Mouse (Mus musculus) forebrain, embryonic 15.5 days (tissue): ENCODE results near the gene Col19a1. TPM values are rescaled to one million over a fixed set of nuclear protein-coding genes. Genes with fewer than 3 reads are reported as not detected.

ENCODE experiments used
- ATAC-seq: fragments of 200-750 bp; cut with Nextera tagmentation; replicated peaks from 2 replicates; pipeline ENCODE4 v1.8.0; 2017; ENCODE audit warnings: mild to moderate bottlenecking, moderate TSS enrichment, moderate library complexity
- H3K27ac ChIP-seq: fragments of 300-500 bp; sonication (generic); replicated peaks from 2 replicates; pipeline ENCODE4 v1.5.1; 2015; ENCODE audit warnings: mild to moderate bottlenecking, inconsistent platforms
- H3K27me3 ChIP-seq: fragments of 300-500 bp; sonication (generic); 2 replicates; pipeline ENCODE4 v1.6.1; 2015; ENCODE audit warnings: inconsistent platforms
- H3K36me3 ChIP-seq: fragments of 300-500 bp; sonication (generic); 2 replicates; pipeline ENCODE4 v1.6.1; 2015; ENCODE audit warnings: mild to moderate bottlenecking, inconsistent platforms
- H3K4me1 ChIP-seq: fragments of 300-500 bp; sonication (generic); 2 replicates; pipeline ENCODE4 v1.6.1; 2015; ENCODE audit warnings: inconsistent platforms
- H3K4me2 ChIP-seq: fragments of 300-500 bp; sonication (generic); replicated peaks from 2 replicates; pipeline ENCODE4 v1.6.1; 2015; ENCODE audit warnings: mild to moderate bottlenecking, inconsistent platforms
- H3K4me3 ChIP-seq: fragments of 300-500 bp; sonication (generic); 2 replicates; pipeline ENCODE4 v1.5.1; 2015; ENCODE audit warnings: mild to moderate bottlenecking, inconsistent platforms
- H3K9ac ChIP-seq: fragments of 300-500 bp; sonication (generic); replicated peaks from 2 replicates; pipeline ENCODE4 v1.6.1; 2015; ENCODE audit warnings: mild to moderate bottlenecking, inconsistent platforms
- H3K9me3 ChIP-seq: fragments of 300-500 bp; sonication (generic); 2 replicates; pipeline ENCODE4 v1.6.1; 2016; ENCODE audit warnings: inconsistent platforms
- WGBS: fragments of 180-500 bp; shearing (Covaris S2); methylation state at CpG from one replicate; pipeline ENCODE4 v1.1.7; 2015; ENCODE audit warnings: mixed read lengths; 5-methylcytosine and 5-hydroxymethylcytosine counted together
- polyA plus RNA-seq: library from polyadenylated mRNA; unstranded; fragments of >200 nt; fragmentation: Nextera tagmentation; extraction: Ambion mirVana; gene quantifications from 2 replicates; pipeline ENCODE4 v1.2.1, GENCODE M21; 2015

The Col19a1 gene
- polyA plus RNA-seq, 1 experiment from 2014 or later, result 2.0 TPM

- WGBS, result 91% methylated on average over 1 of the region's 1 CpGs
- H3K36me3 ChIP-seq, result no peaks in the 10 kb centered on the region
- no peak overlapping the region for H3K9ac ChIP-seq
- H3K4me1 ChIP-seq, result no peaks in the 10 kb centered on the region
- no peaks in the 10 kb centered on the region for H3K27me3 ChIP-seq
- H3K4me2 ChIP-seq, result no peak overlapping the region
- no peak overlapping the region for H3K4me3 ChIP-seq
- H3K9me3 ChIP-seq, result no peaks in the 10 kb centered on the region
- no peak overlapping the region for H3K27ac ChIP-seq
- no peak for ATAC-seq
Measured at GRCm38 (mm10) chr1:24547574-24547973, 39.7 kb downstream of the Col19a1 start.

DNA sequence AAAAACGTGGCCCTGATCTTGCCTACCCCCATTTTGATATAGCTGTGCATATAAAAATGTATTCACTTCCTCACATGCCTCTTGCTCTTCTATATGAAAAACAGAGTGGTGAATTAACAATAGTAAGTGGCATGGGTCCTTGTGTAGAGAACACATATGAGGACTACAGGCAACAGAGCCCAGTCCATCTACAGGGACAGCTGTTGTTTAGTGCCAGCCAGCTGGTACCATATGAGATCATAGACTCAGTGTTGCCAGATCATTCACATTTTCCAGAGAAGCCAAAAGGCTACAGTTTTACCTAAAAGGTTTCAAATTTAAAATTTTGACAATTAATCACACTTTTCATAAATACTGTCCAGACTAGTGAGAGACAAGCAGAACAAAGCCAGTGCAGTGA is 47.4 kb downstream of the Col19a1 start:
- H3K4me1 ChIP-seq, result no peaks in the 10 kb centered on the region
- no peaks in the 10 kb centered on the region for H3K36me3 ChIP-seq
- no peak overlapping the region for H3K9ac ChIP-seq
- no peaks in the 10 kb centered on the region for H3K27me3 ChIP-seq
- 78% methylated on average over 1 of the region's 1 CpGs for WGBS
- ATAC-seq, result peak; percentile 87
- H3K4me3 ChIP-seq, result no peak overlapping the region
- no peak overlapping the region for H3K4me2 ChIP-seq
- H3K9me3 ChIP-seq, result no peaks in the 10 kb centered on the region
- no peak overlapping the region for H3K27ac ChIP-seq

- no peak for ATAC-seq
- WGBS, result 91% methylated on average over 2 of the region's 2 CpGs
- no peaks in the 10 kb centered on the region for H3K4me1 ChIP-seq
- no peak overlapping the region for H3K4me3 ChIP-seq
- H3K9ac ChIP-seq, result no peak overlapping the region
- no peak overlapping the region for H3K4me2 ChIP-seq
- H3K27ac ChIP-seq, result no peak overlapping the region
- H3K27me3 ChIP-seq, result no peaks in the 10 kb centered on the region
- H3K9me3 ChIP-seq, result no peaks in the 10 kb centered on the region
- no peaks in the 10 kb centered on the region for H3K36me3 ChIP-seq
Measured at GRCm38 (mm10) chr1:24527194-24527593, 60.1 kb downstream of the Col19a1 start.

GRCm38 (mm10) chr1:24517462-24517861 is 69.8 kb downstream of the Col19a1 start:
- no peak overlapping the region for H3K9ac ChIP-seq

GRCm38 (mm10) chr1:24515341-24515740 is 71.9 kb downstream of the Col19a1 start:
- Histone ChIP-seq H3K9me3 (no peaks in the 10 kb centered on the region), H3K27me3 (no peaks in the 10 kb centered on the region), H3K27ac (no peak overlapping the region), H3K36me3 (no peaks in the 10 kb centered on the region), H3K4me2 (no peak overlapping the region), H3K4me1 (no peaks in the 10 kb centered on the region), H3K4me3 (no peak overlapping the region), H3K9ac (no peak overlapping the region)
- WGBS, result 67% methylated on average over 5 of the region's 5 CpGs
- peak; percentile 83 for ATAC-seq

More at GRCm38 (mm10) chr1:24517462-24517861, 69.8 kb downstream of the Col19a1 start:
- H3K36me3 ChIP-seq, result no peaks in the 10 kb centered on the region
- no peak for ATAC-seq
- H3K9me3 ChIP-seq, result no peaks in the 10 kb centered on the region
- no peak overlapping the region for H3K27ac ChIP-seq
- H3K4me2 ChIP-seq, result no peak overlapping the region
- H3K4me1 ChIP-seq, result no peaks in the 10 kb centered on the region
- no peak overlapping the region for H3K4me3 ChIP-seq
- WGBS, result 74% methylated on average over 4 of the region's 4 CpGs
- no peaks in the 10 kb centered on the region for H3K27me3 ChIP-seq

DNA sequence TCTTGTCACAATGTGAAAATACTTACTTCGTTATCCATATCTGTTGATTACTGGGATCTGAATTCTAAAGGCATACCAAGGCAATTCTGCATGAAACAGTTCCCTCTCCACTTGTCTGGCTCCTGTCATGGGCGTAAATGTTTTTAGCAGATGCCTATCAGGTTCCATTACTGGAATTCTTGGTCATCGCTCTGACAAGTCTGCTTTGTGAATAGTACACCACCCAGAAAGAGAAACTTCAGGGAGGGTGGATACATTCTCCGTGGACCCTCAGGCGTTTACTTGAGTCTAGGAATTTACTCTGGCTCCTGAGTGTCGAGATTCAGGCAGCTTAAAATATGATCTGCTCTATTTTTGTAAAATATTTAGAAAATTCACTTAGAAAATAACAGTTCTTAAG is 75.7 kb downstream of the Col19a1 start:
- H3K9ac ChIP-seq, result no peak overlapping the region
- 86% methylated on average over 6 of the region's 6 CpGs for WGBS
- H3K27me3 ChIP-seq, result no peaks in the 10 kb centered on the region
- H3K4me1 ChIP-seq, result no peaks in the 10 kb centered on the region
- no peak overlapping the region for H3K4me3 ChIP-seq
- ATAC-seq, result no peak
- H3K36me3 ChIP-seq, result no peaks in the 10 kb centered on the region
- no peak overlapping the region for H3K4me2 ChIP-seq
- no peaks in the 10 kb centered on the region for H3K9me3 ChIP-seq
- no peak overlapping the region for H3K27ac ChIP-seq

- no peaks in the 10 kb centered on the region for H3K4me1 ChIP-seq
- no peak overlapping the region for H3K27ac ChIP-seq
- H3K9ac ChIP-seq, result no peak overlapping the region
- no peaks in the 10 kb centered on the region for H3K27me3 ChIP-seq
- no peak overlapping the region for H3K4me2 ChIP-seq
- no peaks in the 10 kb centered on the region for H3K9me3 ChIP-seq
- ATAC-seq, result peak; percentile 70
- H3K4me3 ChIP-seq, result no peak overlapping the region
- WGBS, result 69% methylated on average over 4 of the region's 4 CpGs
- H3K36me3 ChIP-seq, result no peaks in the 10 kb centered on the region
Measured at GRCm38 (mm10) chr1:24495400-24495799, 91.9 kb downstream of the Col19a1 start.

DNA sequence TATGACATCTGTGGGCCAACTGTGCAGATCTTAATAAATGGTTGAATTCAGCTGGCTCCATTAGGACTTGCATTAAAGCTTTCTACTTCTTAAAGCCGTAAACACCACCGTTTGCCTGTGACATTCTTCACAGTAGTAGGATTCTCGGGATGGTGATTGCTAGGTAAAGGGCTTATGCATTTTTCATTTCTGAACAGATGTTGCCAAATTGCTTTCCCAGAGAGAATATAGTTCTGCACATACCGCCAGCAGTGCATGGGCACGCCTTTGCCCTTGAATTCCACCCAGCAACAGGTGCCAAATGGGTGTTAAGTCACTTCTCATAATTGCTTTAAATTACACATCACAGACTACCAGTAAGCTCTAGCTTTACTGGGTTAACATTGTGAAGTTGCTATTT is 103.1 kb downstream of the Col19a1 start:
- 77% methylated on average over 5 of the region's 5 CpGs for WGBS

GRCm38 (mm10) chr1:24471096-24471710 is 116.1 kb downstream of the Col19a1 start:
- no peak overlapping the region for H3K4me3 ChIP-seq
- H3K4me2 ChIP-seq, result no peak overlapping the region
- no peak overlapping the region for H3K27ac ChIP-seq
- no peaks in the 10 kb centered on the region for H3K9me3 ChIP-seq
- H3K4me1 ChIP-seq, result no peaks in the 10 kb centered on the region
- no peak for ATAC-seq
- H3K9ac ChIP-seq, result no peak overlapping the region
- no peaks in the 10 kb centered on the region for H3K36me3 ChIP-seq
- 85% methylated on average over 7 of the region's 7 CpGs for WGBS
- H3K27me3 ChIP-seq, result no peaks in the 10 kb centered on the region

More for the DNA sequence above, 103.1 kb downstream of the Col19a1 start:
- Histone ChIP-seq H3K4me3 (no peak overlapping the region), H3K36me3 (no peaks in the 10 kb centered on the region), H3K27ac (no peak overlapping the region), H3K4me1 (no peaks in the 10 kb centered on the region), H3K27me3 (no peaks in the 10 kb centered on the region), H3K9me3 (no peaks in the 10 kb centered on the region), H3K4me2 (no peak overlapping the region), H3K9ac (no peak overlapping the region)
- ATAC-seq, result no peak

- Histone ChIP-seq H3K36me3 (no peaks in the 10 kb centered on the region), H3K9ac (no peak overlapping the region), H3K27me3 (no peaks in the 10 kb centered on the region), H3K4me3 (no peak overlapping the region), H3K4me2 (no peak overlapping the region), H3K27ac (no peak overlapping the region), H3K9me3 (no peaks in the 10 kb centered on the region), H3K4me1 (no peaks in the 10 kb centered on the region)
- WGBS, result 91% methylated on average over 5 of the region's 5 CpGs
- ATAC-seq, result no peak
Measured at GRCm38 (mm10) chr1:24470633-24471032, 116.6 kb downstream of the Col19a1 start.

DNA sequence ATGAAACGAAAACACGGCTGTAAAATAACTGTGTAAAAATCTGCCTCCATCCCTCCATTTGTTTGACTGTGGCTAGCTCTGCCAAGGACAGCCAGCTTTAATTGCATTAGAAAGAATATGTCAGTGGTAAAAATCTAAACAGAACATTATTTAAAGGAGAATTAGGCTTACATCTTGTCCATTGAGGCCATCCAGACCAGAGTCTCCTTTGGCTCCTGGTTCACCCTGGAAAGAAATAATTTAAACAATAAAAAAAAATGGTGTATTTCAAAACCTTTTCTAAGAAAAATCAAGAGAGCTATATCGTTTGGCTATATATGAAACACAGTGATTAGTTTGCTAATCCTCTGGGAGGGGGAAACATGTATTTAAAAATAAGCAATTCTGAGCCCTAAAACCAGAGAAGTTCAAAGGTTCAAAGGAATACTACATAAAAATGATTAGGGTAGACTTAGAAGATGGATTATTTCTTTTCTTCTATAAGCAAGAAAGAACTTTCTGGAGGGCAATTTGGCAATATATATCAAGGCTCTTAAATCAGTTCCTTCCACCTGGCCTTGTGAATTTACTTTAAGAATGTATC is 125.9 kb downstream of the Col19a1 start:
- Histone ChIP-seq H3K36me3 (no peaks in the 10 kb centered on the region), H3K9ac (no peak overlapping the region), H3K4me2 (no peak overlapping the region), H3K27me3 (no peaks in the 10 kb centered on the region), H3K4me1 (no peaks in the 10 kb centered on the region), H3K9me3 (no peaks in the 10 kb centered on the region), H3K4me3 (no peak overlapping the region), H3K27ac (no peak overlapping the region)
- ATAC-seq, result no peak
- WGBS, result 75% methylated on average over 3 of the region's 3 CpGs

- no peak overlapping the region for H3K4me2 ChIP-seq
- peaks cover 3% of the 10 kb centered on the region; the same call in 1 of the 2 replicates for H3K4me1 ChIP-seq
- H3K4me3 ChIP-seq, result no peak overlapping the region
- no peak overlapping the region for H3K27ac ChIP-seq
- H3K9ac ChIP-seq, result no peak overlapping the region
- 70% methylated on average over 2 of the region's 2 CpGs for WGBS
- no peaks in the 10 kb centered on the region for H3K36me3 ChIP-seq
- no peaks in the 10 kb centered on the region for H3K27me3 ChIP-seq
- no peaks in the 10 kb centered on the region for H3K9me3 ChIP-seq
- no peak for ATAC-seq
Measured at GRCm38 (mm10) chr1:24458015-24458414, 129.3 kb downstream of the Col19a1 start.
